Mouse (Mus musculus) limb, embryonic 14.5 days (tissue): ENCODE results near the gene Tnn. TPM values are rescaled to one million over a fixed set of nuclear protein-coding genes. Genes with fewer than 3 reads are reported as not detected.

ENCODE experiments used
- ATAC-seq: fragments of 200-750 bp; cut with Nextera tagmentation; 2 replicates; pipeline ENCODE4 v1.8.0; 2017; ENCODE audit warnings: low read depth, moderate number of reproducible peaks, moderate TSS enrichment; ENCODE audit not compliant: low FRiP score
- DNase-seq: peaks from one replicate; pipeline ENCODE4 v3.0.0-alpha.2; 2015; ENCODE audit warnings: low spot score
- H3K27ac ChIP-seq: fragments of 300-500 bp; sonication (generic); replicated peaks from 2 replicates; pipeline ENCODE4 v1.5.1; 2014; ENCODE audit warnings: low read depth, mild to moderate bottlenecking, low read length, moderate library complexity, mixed read lengths
- H3K27me3 ChIP-seq: fragments of 300-500 bp; sonication (generic); 2 replicates; pipeline ENCODE4 v1.6.1; 2014; ENCODE audit warnings: low read length, mixed read lengths; ENCODE audit not compliant: control insufficient read depth, insufficient read depth
- H3K36me3 ChIP-seq: fragments of 300-500 bp; sonication (generic); 2 replicates; pipeline ENCODE4 v1.6.1; 2014; ENCODE audit warnings: mild to moderate bottlenecking, low read length, moderate library complexity, mixed read lengths; ENCODE audit not compliant: control insufficient read depth, insufficient read depth
- H3K4me1 ChIP-seq: fragments of 300-500 bp; sonication (generic); 2 replicates; pipeline ENCODE4 v1.6.1; 2014; ENCODE audit warnings: antibody characterized with exemption, low read length, mixed read lengths; ENCODE audit not compliant: control insufficient read depth, insufficient read depth
- H3K4me2 ChIP-seq: fragments of 300-500 bp; sonication (generic); replicated peaks from 2 replicates; pipeline ENCODE4 v1.6.1; 2014; ENCODE audit warnings: low read depth, mild to moderate bottlenecking, low read length, moderate library complexity; ENCODE audit not compliant: severe bottlenecking
- H3K4me3 ChIP-seq: fragments of 300-500 bp; sonication (generic); replicated peaks from 2 replicates; pipeline ENCODE4 v1.5.1; 2014; ENCODE audit warnings: low read length
- H3K9ac ChIP-seq: fragments of 300-500 bp; sonication (generic); 2 replicates; pipeline ENCODE4 v1.6.1; 2014; ENCODE audit warnings: mild to moderate bottlenecking, low read depth, low read length, moderate library complexity; ENCODE audit not compliant: severe bottlenecking
- H3K9me3 ChIP-seq: fragments of 300-500 bp; sonication (generic); 2 replicates; pipeline ENCODE4 v1.6.1; 2016; ENCODE audit warnings: low read length; ENCODE audit not compliant: control insufficient read depth
- POLR2A ChIP-seq: fragments of 200-500 bp; IDR thresholded peaks from 2 replicates; pipeline ENCODE4 v1.8.0; 2012; ENCODE audit warnings: inconsistent platforms, mild to moderate bottlenecking, moderate library complexity, borderline replicate concordance; ENCODE audit not compliant: insufficient read depth, insufficient read length; ENCODE audit errors: extremely low read depth
- WGBS: fragments of 180-500 bp; shearing (Covaris S2); extraction: QIAGEN DNeasy Blood & Tissue Kit; methylation state at CpG from one replicate; pipeline ENCODE4 v1.1.7; 2014; 5-methylcytosine and 5-hydroxymethylcytosine counted together
- polyA plus RNA-seq, 2 experiments: library from polyadenylated mRNA; depleted of rRNA in 1 of 2; stranded (reverse) in 1 of 2; unstranded in 1 of 2; fragments of >200 nt; fragmentation: Nextera tagmentation in 1 of 2; extraction: Ambion mirVana in 1 of 2; gene quantifications; 2 replicates each; pipeline versions ENCODE4 v1.2.1 to v1.2.3; 2012 to 2014

Gene Tnn
- polyA plus RNA-seq, 2 experiments, result 5.4 TPM

DNA sequence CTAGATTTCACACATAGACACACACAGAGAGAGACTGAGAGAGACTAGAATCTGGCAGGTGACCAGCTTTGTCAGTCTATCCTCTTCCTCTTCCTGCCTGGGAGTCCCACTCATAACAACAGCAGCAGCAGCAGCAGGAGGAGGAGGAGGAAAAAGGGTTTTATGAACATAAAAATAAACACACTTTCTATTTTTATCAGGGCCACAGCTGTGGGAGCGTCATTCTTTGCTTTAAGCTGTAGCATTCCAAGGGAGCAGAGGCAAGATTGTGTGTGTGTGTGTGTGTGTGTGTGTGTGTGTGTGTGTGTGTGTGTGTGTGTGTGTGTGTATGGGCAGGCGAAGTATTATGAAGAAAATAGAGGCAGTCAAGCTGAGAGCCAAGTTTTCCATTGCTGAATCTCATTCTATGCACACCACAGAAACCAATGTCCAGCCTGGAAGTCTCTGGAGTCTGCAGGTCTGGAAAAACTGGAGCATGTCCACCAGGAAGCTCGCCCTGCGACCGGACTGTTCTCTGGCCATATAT, 116.3 kb downstream of the Tnn start:
- DNase-seq (peak; percentile 36), ATAC-seq (peak; percentile 60; the same call in 1 of the 2 replicates)
- no peak overlapping the region for H3K27ac ChIP-seq
- no peaks in the 10 kb centered on the region for H3K27me3 ChIP-seq
- no peak overlapping the region for H3K4me3 ChIP-seq
- no peaks in the 10 kb centered on the region for H3K9me3 ChIP-seq
- no peak for TF ChIP-seq POLR2A
- no peaks in the 10 kb centered on the region for H3K4me1 ChIP-seq
- H3K4me2 ChIP-seq, result no peak overlapping the region
- WGBS, result 71% methylated on average over 5 of the region's 5 CpGs
- H3K9ac ChIP-seq, result no peak overlapping the region
- no peaks in the 10 kb centered on the region for H3K36me3 ChIP-seq

DNA sequence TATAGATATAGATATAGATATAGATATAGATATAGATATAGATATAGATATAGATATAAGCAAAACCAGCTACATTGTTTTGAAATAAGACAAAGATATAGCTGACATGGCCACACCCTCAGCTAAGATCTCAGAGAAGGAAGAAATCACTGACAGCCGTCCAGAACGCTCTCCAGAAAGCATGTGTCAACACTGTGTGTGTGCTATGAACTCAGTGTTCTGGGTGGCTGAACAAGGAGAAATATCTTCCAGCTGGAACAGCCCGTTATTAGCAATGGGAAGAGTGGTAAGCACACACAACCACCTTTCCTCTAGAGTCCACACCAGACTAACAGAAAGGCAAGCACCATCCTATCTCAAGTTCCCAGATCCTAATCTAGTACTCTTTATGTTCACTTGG, 117.8 kb downstream of the Tnn start:
- no peak overlapping the region for H3K27ac ChIP-seq
- no peaks in the 10 kb centered on the region for H3K27me3 ChIP-seq
- H3K4me3 ChIP-seq, result no peak overlapping the region
- ATAC-seq (no peak), DNase-seq (no peak)
- H3K9me3 ChIP-seq, result no peaks in the 10 kb centered on the region
- H3K4me1 ChIP-seq, result no peaks in the 10 kb centered on the region
- H3K36me3 ChIP-seq, result no peaks in the 10 kb centered on the region
- H3K9ac ChIP-seq, result no peak overlapping the region
- no peak for TF ChIP-seq POLR2A
- 68% methylated on average over 3 of the region's 3 CpGs for WGBS
- H3K4me2 ChIP-seq, result no peak overlapping the region

Other genes starting within 250 kb of the Tnn start
- 6.2 and 9.5 TPM in 2 replicates for gene 4930523C07Rik, start 109.2 kb downstream of the Tnn start, polyA plus RNA-seq (2012; rRNA removed)
- 21.5 and 21.8 TPM in 2 replicates for gene 4930523C07Rik, start 109.2 kb downstream of the Tnn start, polyA plus RNA-seq (2014; fragmentation: Nextera tagmentation; extraction: Ambion mirVana)
- gene Mrps14, start 41.6 kb upstream of the Tnn start, polyA plus RNA-seq (2012; rRNA removed), result 44.5 and 53.7 TPM in 2 replicates
- 228 and 243 TPM in 2 replicates for gene Mrps14, start 41.6 kb upstream of the Tnn start, polyA plus RNA-seq (2014; fragmentation: Nextera tagmentation; extraction: Ambion mirVana)
- gene Cacybp, start 59.3 kb upstream of the Tnn start, polyA plus RNA-seq (2012; rRNA removed), result 34.7 and 60.5 TPM in 2 replicates
- 194 and 200 TPM in 2 replicates for gene Cacybp, start 59.3 kb upstream of the Tnn start, polyA plus RNA-seq (2014; fragmentation: Nextera tagmentation; extraction: Ambion mirVana)